Mouse (Mus musculus): ENCODE measurements around the gene C330021F23Rik. TPM values are rescaled to one million over a fixed set of nuclear protein-coding genes. Genes with fewer than 3 reads are reported as not detected.
A peak's percentile ranks its signal among the peaks of the same experiment; 100 is the strongest.
"Not testable (repeated sequence)": the region's sequence is repeated elsewhere in the genome, so short reads cannot be mapped to it uniquely, and the experiment has no call there.

The C330021F23Rik gene
- polyA plus RNA-seq, 1 experiment from 2014 or later, result 0.72 TPM

GRCm38 (mm10) chr8:3546511-3546910 is 21.3 kb upstream of the C330021F23Rik start:
- no peak for ATAC-seq (ENCODE audit: low FRiP score)
- Histone ChIP-seq H3K4me2 (replicated peaks) (no peak overlapping the region), H3K4me1 (replicated peaks; ENCODE audit: control insufficient read depth, insufficient read depth, low read length) (no peaks in the 10 kb centered on the region), H3K36me3 (replicated peaks; ENCODE audit: control insufficient read depth, insufficient read depth) (peaks cover 39% of the 10 kb centered on the region), H3K9ac (no peak overlapping the region), H3K27ac (no peak overlapping the region), H3K4me3 (replicated peaks; ENCODE audit: low read length) (no peak overlapping the region), H3K9me3 (ENCODE audit: control insufficient read depth, low read length) (no peaks in the 10 kb centered on the region), H3K27me3 (ENCODE audit: control insufficient read depth, insufficient read depth, low read length) (no peaks in the 10 kb centered on the region)
- WGBS, result 86% methylated on average over 2 of the region's 2 CpGs
- no peak for DNase-seq (ENCODE audit: low spot score)

DNA sequence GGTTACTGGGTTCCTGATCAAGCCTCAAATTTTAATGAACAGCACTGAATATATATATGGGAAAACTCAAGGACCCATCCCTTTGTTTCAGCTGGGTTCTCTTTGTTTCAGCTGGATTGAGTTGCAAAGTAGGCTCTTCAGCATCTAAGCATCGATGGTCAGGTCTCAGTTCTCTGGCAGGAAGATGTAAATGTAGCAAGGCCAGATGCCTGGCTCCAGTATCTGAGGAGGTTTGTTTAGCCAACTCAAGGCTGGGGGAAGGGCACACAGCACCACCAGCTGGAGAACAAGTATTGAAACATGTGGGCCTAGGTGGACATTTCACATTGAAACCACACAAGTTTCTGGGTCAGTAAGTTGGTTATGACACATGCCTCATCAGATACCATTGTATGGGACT is 15.6 kb upstream of the C330021F23Rik start:
- DNase-seq (ENCODE audit: low spot score), result no peak
- ATAC-seq (ENCODE audit: low FRiP score), result no peak
- Histone ChIP-seq H3K27me3 (ENCODE audit: control insufficient read depth, insufficient read depth, low read length) (no peaks in the 10 kb centered on the region), H3K9me3 (ENCODE audit: control insufficient read depth, low read length) (no peaks in the 10 kb centered on the region), H3K4me3 (replicated peaks; ENCODE audit: low read length) (no peak overlapping the region), H3K27ac (no peak overlapping the region), H3K4me1 (replicated peaks; ENCODE audit: control insufficient read depth, insufficient read depth, low read length) (no peaks in the 10 kb centered on the region), H3K36me3 (replicated peaks; ENCODE audit: control insufficient read depth, insufficient read depth) (no peaks in the 10 kb centered on the region), H3K4me2 (replicated peaks) (no peak overlapping the region), H3K9ac (no peak overlapping the region)
- 79% methylated on average over 1 of the region's 1 CpGs for WGBS

DNA sequence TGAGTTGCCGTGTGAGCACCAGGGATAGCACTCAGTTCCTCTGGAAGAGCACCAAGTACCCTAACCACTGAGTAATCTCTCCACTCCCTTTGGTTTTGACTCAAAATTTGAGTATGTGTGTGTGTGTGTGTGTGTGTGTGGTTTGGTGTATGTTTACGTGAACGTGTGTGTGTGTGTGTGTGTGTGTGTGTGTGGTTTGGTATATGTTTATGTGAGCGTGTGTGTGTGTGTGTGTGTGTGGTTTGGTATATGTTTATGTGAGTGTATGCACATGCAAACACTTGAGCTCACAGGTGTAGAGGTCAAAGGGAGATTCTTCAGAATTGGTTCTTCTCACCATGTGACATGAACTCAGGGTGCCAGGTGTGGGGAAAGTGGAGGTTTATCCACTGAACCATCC is 11.7 kb upstream of the C330021F23Rik start:
- DNase-seq (ENCODE audit: low spot score) (no peak), ATAC-seq (ENCODE audit: low FRiP score) (peak; percentile 93)
- H3K4me3 ChIP-seq (replicated peaks; ENCODE audit: low read length), result no peak overlapping the region
- H3K9ac ChIP-seq, result no peak overlapping the region
- no peaks in the 10 kb centered on the region for H3K9me3 ChIP-seq (ENCODE audit: control insufficient read depth, low read length)
- no peak overlapping the region for H3K4me2 ChIP-seq (replicated peaks)
- 65% methylated on average over 4 of the region's 4 CpGs for WGBS
- no peaks in the 10 kb centered on the region for H3K4me1 ChIP-seq (replicated peaks; ENCODE audit: control insufficient read depth, insufficient read depth, low read length)
- no peak overlapping the region for H3K27ac ChIP-seq
- H3K36me3 ChIP-seq (replicated peaks; ENCODE audit: control insufficient read depth, insufficient read depth), result no peaks in the 10 kb centered on the region
- H3K27me3 ChIP-seq (ENCODE audit: control insufficient read depth, insufficient read depth, low read length), result no peaks in the 10 kb centered on the region

DNA sequence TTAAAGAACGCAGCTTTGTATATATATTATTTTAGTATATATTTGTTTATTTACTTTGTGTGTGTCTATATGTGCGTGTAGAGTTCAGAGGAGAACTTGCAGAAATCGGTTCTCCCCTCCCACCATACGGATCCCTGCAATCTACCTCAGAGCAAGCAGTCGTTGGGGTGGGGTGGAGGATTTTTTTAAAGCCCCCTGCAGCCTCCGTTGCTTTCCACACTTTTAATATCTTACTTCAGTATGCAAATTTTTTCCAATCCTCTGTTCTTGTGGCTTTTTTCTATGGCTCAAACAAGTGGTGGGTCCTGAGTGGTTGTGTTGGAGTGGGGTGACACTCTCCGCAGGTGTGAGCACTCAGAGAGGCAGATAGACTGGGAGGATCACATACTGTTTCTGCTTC is 588 bp downstream of the C330021F23Rik start:
- no peaks in the 10 kb centered on the region for H3K27me3 ChIP-seq (ENCODE audit: control insufficient read depth, insufficient read depth, low read length)
- H3K4me2 ChIP-seq (replicated peaks), result peak overlapping the region; percentile 29; the same call in 1 of the 2 replicates
- no peaks in the 10 kb centered on the region for H3K9me3 ChIP-seq (ENCODE audit: control insufficient read depth, low read length)
- H3K4me1 ChIP-seq (replicated peaks; ENCODE audit: control insufficient read depth, insufficient read depth, low read length), result no peaks in the 10 kb centered on the region
- no peak overlapping the region for H3K4me3 ChIP-seq (replicated peaks; ENCODE audit: low read length)
- H3K36me3 ChIP-seq (replicated peaks; ENCODE audit: control insufficient read depth, insufficient read depth), result no peaks in the 10 kb centered on the region
- DNase-seq (ENCODE audit: low spot score) (no peak), ATAC-seq (ENCODE audit: low FRiP score) (no peak)
- WGBS, result 6% methylated on average over 7 of the region's 7 CpGs
- H3K27ac ChIP-seq, result no peak overlapping the region
- no peak overlapping the region for H3K9ac ChIP-seq

DNA sequence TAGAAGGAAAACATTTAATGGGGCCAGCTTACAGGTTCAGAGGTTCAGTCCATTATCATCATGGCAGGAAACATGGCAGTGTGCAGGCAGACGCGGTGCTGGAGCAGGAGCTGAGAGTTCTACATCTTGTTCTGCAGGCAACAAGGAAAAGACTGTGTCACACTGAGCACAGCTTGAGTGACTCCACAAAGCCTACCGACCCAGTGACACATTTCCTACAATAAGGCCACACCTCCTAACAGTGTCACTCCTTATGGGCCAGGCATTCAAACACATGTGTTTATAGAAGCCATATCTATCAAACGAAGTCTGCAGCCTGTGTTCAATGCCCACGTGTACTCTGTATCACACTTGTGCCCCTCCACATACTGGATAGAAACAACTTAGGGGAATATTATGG is 2.0 kb downstream of the C330021F23Rik start:
- Histone ChIP-seq H3K36me3 (replicated peaks; ENCODE audit: control insufficient read depth, insufficient read depth) (no peaks in the 10 kb centered on the region), H3K27ac (no peak overlapping the region), H3K4me2 (replicated peaks) (no peak overlapping the region), H3K9me3 (ENCODE audit: control insufficient read depth, low read length) (no peaks in the 10 kb centered on the region), H3K9ac (no peak overlapping the region), H3K27me3 (ENCODE audit: control insufficient read depth, insufficient read depth, low read length) (no peaks in the 10 kb centered on the region), H3K4me1 (replicated peaks; ENCODE audit: control insufficient read depth, insufficient read depth, low read length) (no peaks in the 10 kb centered on the region), H3K4me3 (replicated peaks; ENCODE audit: low read length) (no peak overlapping the region)
- no peak for DNase-seq (ENCODE audit: low spot score)
- 91% methylated on average over 5 of the region's 5 CpGs for WGBS
- no peak for ATAC-seq (ENCODE audit: low FRiP score)

- 97% methylated on average over 3 of the region's 3 CpGs for WGBS
- no peaks in the 10 kb centered on the region for H3K4me1 ChIP-seq (replicated peaks; ENCODE audit: control insufficient read depth, insufficient read depth, low read length)
These were observed 6.8 kb downstream of the C330021F23Rik start for GRCm38 (mm10) chr8:3574546-3574945.

DNA sequence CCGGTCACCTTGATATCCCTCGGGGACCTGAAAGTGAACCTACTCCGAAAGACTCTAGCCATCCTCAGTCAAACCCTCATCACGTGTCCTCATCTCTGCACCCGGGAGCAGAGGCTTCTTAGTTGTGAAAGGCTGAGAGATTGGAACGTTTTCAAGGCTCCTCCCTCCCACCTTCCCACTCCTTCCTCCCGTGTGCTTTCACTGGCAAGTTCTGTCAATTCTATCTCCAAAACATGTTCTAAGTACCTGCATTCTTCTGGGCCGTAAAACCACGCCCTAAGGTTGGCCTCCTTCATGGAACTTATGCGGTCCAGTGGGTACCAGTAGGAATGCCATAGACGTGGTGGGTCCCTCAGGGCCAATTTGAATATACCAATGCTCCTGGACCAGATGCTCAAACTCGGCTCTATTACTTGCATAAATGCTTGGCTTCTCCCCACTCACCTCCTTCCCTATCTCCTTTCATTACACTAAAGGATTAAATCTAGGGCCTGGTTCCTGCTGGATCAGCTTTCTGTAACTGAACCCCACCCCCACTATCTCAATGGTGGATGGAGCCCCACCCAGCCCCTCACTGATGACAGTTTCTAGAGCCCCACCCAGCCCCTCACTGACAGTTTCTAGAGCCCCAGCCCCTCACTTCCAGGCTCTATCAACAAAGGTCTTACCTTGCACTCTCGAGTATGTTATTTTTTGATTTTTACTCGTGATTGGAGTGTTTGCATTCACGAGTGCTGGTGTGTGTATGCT is 8.6 kb downstream of the C330021F23Rik start:
- no peaks in the 10 kb centered on the region for H3K27me3 ChIP-seq (ENCODE audit: control insufficient read depth, insufficient read depth, low read length)
- H3K4me1 ChIP-seq (replicated peaks; ENCODE audit: control insufficient read depth, insufficient read depth, low read length), result no peaks in the 10 kb centered on the region
- ATAC-seq (ENCODE audit: low FRiP score), result no peak
- H3K4me2 ChIP-seq (replicated peaks), result no peak overlapping the region
- no peak overlapping the region for H3K27ac ChIP-seq
- no peak for DNase-seq (ENCODE audit: low spot score)
- WGBS, result 82% methylated on average over 15 of the region's 15 CpGs
- no peak overlapping the region for H3K9ac ChIP-seq
- H3K4me3 ChIP-seq (replicated peaks; ENCODE audit: low read length), result no peak overlapping the region
- no peaks in the 10 kb centered on the region for H3K36me3 ChIP-seq (replicated peaks; ENCODE audit: control insufficient read depth, insufficient read depth)
- no peaks in the 10 kb centered on the region for H3K9me3 ChIP-seq (ENCODE audit: control insufficient read depth, low read length)

More at GRCm38 (mm10) chr8:3574546-3574945, 6.8 kb downstream of the C330021F23Rik start:
- no peaks in the 10 kb centered on the region for H3K36me3 ChIP-seq (replicated peaks; ENCODE audit: control insufficient read depth, insufficient read depth)
- ATAC-seq (ENCODE audit: low FRiP score), result no peak
- H3K4me2 ChIP-seq (replicated peaks), result no peak overlapping the region
- H3K27me3 ChIP-seq (ENCODE audit: control insufficient read depth, insufficient read depth, low read length), result no peaks in the 10 kb centered on the region
- no peaks in the 10 kb centered on the region for H3K9me3 ChIP-seq (ENCODE audit: control insufficient read depth, low read length)
- no peak overlapping the region for H3K27ac ChIP-seq
- no peak for DNase-seq (ENCODE audit: low spot score)
- no peak overlapping the region for H3K4me3 ChIP-seq (replicated peaks; ENCODE audit: low read length)
- H3K9ac ChIP-seq, result no peak overlapping the region

- Histone ChIP-seq H3K36me3 (replicated peaks; ENCODE audit: control insufficient read depth, insufficient read depth) (no peaks in the 10 kb centered on the region), H3K27ac (no peak overlapping the region), H3K9me3 (ENCODE audit: control insufficient read depth, low read length) (no peaks in the 10 kb centered on the region), H3K4me3 (replicated peaks; ENCODE audit: low read length) (no peak overlapping the region), H3K4me1 (replicated peaks; ENCODE audit: control insufficient read depth, insufficient read depth, low read length) (no peaks in the 10 kb centered on the region), H3K27me3 (ENCODE audit: control insufficient read depth, insufficient read depth, low read length) (no peaks in the 10 kb centered on the region), H3K4me2 (replicated peaks) (no peak overlapping the region), H3K9ac (no peak overlapping the region)
- WGBS, result 80% methylated on average over 9 of the region's 9 CpGs
- ATAC-seq (ENCODE audit: low FRiP score) (no peak), DNase-seq (ENCODE audit: low spot score) (no peak)
These were observed 11.9 kb downstream of the C330021F23Rik start for GRCm38 (mm10) chr8:3579390-3580364.

DNA sequence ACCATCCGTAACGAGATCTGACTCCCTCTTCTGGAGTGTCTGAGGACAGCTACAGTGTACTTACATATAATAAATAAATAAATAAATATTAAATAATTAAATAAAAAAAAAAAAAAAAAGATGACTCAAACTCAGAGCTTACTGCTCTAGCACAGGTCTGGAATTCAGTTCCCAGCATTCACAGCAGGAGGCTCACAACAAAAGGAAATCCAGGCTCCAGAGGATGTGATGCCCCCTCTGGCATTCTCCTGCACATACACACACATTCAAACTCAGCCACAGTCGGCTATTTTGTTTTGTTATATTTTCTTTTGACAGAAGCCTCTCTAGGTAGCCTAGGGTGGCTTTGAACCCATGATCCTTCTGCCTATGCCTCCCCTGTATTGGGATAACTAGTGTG is 14.2 kb downstream of the C330021F23Rik start:
- H3K36me3 ChIP-seq (replicated peaks; ENCODE audit: control insufficient read depth, insufficient read depth); H3K4me1 ChIP-seq (replicated peaks; ENCODE audit: control insufficient read depth, insufficient read depth, low read length); H3K4me3 ChIP-seq (replicated peaks; ENCODE audit: low read length); H3K9me3 ChIP-seq (ENCODE audit: control insufficient read depth, low read length); H3K9ac ChIP-seq; ATAC-seq (ENCODE audit: low FRiP score); H3K27ac ChIP-seq; H3K4me2 ChIP-seq (replicated peaks); H3K27me3 ChIP-seq (ENCODE audit: control insufficient read depth, insufficient read depth, low read length); DNase-seq (ENCODE audit: low spot score): not testable (repeated sequence)
- 88% methylated on average over 1 of the region's 3 CpGs for WGBS

Measured in hindbrain, embryonic 14.5 days (tissue).